Mouse (Mus musculus): ENCODE measurements around the gene Sphk1.

The Sphk1 gene

DNA sequence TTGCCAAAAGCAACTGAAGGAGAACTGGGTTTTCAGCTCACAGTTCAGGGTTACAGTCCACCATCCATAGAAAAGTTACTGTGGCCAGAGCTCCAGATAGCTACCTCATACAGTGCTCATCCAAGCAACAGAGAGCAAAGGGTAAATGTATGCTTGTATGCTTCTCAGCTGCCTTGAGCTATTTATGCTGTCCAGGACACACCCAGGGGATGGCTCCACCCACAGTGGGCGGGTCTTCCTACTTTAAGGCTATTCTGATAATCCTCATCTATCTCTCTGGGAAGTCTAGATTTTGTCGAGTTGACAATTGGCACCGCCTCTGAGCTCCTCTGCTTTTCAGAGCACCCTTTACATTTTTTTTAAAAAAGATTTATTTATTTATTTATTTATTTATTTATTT lies 9.6 kb upstream of the Sphk1 start:
- H3K36me3 ChIP-seq (ENCODE audit: control insufficient read depth, insufficient read depth, low read length, poor library complexity, severe bottlenecking): no peaks in the 10 kb centered on the region
- DNase-seq (ENCODE audit: low read depth, low spot score): no peak
- H3K27me3 ChIP-seq (ENCODE audit: control insufficient read depth, insufficient read depth, low read length, poor library complexity, severe bottlenecking): no peaks in the 10 kb centered on the region

DNA sequence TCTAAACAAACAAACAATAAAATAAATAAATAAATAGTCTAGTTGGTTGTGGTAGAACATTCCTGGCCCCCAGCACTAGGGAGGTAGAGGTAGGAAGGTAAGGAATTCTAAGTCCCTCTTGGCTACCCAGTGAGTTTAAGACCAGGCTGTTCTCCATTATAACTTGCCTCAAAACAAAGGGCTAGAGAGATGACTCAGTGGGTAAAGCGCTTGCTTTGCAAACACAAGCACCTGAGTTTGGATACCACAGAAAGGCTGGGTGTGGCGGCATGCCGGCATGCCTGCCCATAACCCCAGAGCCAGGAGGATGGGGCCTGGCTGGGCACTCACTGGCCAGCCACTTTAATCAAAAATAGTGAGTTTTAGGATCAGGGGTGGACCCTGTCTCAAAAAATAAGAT lies 8.7 kb upstream of the Sphk1 start:
- no peaks in the 10 kb centered on the region for H3K36me3 ChIP-seq (ENCODE audit: control insufficient read depth, insufficient read depth, low read length, poor library complexity, severe bottlenecking)
- DNase-seq (ENCODE audit: low read depth, low spot score): no peak
- H3K27me3 ChIP-seq (ENCODE audit: control insufficient read depth, insufficient read depth, low read length, poor library complexity, severe bottlenecking): no peaks in the 10 kb centered on the region

DNA sequence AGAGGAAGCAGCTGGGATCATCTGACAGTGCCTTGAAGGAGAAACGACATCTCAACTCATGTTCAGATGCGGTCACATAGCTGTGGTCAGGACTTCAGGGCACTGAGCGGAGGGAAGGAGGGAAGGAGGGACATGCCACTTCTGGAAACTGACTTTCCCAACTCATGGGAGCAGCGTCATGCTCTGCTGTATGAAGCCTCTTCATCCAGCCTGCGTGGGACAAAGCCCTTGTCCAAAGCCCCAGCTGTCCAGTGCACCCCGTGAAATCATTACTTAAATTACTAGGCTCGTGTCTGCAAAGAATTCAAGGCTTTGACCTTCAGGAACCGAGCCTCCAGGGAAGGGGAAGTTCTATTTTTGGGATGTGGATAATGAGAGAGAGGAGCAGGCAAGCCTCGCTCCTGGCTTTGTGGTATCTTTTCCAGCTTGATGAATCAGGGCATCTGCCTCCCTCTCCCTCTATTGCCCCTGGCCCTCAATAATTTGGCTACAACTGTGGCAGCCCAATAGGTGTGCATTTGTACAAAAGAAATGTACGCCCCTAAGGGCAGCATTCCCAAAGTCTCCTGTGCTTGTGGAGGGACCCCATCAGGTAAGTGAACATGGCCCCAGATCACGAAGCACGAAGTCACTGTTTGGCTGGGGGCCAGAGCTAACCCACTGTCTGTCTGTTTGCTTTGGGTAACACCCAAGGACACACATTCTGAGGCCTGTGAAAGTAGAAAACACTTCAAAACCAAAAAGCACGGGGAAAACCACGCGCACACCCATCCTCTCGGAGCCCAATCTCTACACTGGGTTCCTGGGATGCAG lies 7.6 kb upstream of the Sphk1 start:
- DNase-seq (ENCODE audit: low read depth, low spot score): no peak
- Histone ChIP-seq H3K27me3 (ENCODE audit: control insufficient read depth, insufficient read depth, low read length, poor library complexity, severe bottlenecking) (no peaks in the 10 kb centered on the region), H3K36me3 (ENCODE audit: control insufficient read depth, insufficient read depth, low read length, poor library complexity, severe bottlenecking) (no peaks in the 10 kb centered on the region)

DNA sequence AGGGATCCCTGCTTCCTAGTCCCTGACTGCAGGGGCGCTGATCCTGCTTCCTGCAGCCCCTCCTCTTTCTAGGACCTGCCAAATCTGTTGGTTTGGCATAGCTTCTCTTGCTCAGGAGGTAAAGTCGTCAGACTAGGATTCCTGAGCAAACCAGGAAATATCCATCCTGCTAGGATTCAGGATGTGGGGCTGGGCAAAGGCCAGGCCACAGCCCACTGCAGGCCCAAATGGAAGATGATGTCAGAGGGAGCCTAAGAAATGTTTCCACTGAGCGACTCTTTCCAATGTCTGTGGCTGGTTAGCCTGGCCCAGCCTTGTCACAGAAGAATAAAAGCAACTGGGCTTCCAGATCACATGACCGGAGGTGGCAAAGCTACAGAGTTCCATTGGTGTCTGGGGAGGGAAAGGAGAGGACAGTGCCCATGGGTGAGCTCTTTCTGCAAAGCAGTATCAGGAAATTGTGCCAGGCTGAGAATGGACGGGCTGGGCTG lies 7.0 kb upstream of the Sphk1 start:
- DNase-seq (ENCODE audit: low read depth, low spot score): no peak
- no peaks in the 10 kb centered on the region for H3K27me3 ChIP-seq (ENCODE audit: control insufficient read depth, insufficient read depth, low read length, poor library complexity, severe bottlenecking)
- H3K36me3 ChIP-seq (ENCODE audit: control insufficient read depth, insufficient read depth, low read length, poor library complexity, severe bottlenecking): no peaks in the 10 kb centered on the region

DNA sequence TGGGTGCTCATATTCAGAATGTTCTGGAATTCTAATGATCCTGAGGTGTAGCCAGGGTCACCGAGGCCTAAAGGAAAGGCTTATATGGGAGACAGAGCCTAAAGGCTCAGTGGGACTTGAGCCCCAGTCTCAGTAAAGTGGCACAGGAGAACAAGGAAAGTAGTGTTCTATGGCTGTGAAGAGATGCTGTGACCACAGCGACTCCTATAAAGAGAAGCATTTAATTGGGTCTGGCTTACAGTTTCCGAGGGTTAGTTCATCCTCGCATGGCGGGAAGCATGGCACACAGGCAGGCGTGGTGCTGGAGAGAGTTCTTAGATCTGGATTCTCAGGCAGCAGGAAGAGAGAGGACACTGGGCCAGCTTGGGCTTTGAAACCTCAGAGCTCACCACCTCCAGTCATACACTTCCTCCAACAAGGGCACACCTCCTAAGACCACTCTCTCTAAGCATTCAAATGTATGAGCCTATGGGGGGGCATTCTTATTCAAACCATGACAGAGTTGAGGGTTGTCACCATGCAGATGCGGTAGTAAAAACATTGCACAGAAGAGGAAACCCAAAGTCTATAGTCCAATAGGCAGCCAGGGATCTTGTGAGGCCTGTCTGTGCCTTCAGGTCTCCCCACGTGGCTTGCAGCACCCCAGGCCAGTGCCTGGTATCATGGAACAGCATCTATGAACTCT lies 1.9 kb upstream of the Sphk1 start:
- no peak for DNase-seq (ENCODE audit: low read depth, low spot score)
- no peaks in the 10 kb centered on the region for H3K27me3 ChIP-seq (ENCODE audit: control insufficient read depth, insufficient read depth, low read length, poor library complexity, severe bottlenecking)
- no peaks in the 10 kb centered on the region for H3K36me3 ChIP-seq (ENCODE audit: control insufficient read depth, insufficient read depth, low read length, poor library complexity, severe bottlenecking)

DNA sequence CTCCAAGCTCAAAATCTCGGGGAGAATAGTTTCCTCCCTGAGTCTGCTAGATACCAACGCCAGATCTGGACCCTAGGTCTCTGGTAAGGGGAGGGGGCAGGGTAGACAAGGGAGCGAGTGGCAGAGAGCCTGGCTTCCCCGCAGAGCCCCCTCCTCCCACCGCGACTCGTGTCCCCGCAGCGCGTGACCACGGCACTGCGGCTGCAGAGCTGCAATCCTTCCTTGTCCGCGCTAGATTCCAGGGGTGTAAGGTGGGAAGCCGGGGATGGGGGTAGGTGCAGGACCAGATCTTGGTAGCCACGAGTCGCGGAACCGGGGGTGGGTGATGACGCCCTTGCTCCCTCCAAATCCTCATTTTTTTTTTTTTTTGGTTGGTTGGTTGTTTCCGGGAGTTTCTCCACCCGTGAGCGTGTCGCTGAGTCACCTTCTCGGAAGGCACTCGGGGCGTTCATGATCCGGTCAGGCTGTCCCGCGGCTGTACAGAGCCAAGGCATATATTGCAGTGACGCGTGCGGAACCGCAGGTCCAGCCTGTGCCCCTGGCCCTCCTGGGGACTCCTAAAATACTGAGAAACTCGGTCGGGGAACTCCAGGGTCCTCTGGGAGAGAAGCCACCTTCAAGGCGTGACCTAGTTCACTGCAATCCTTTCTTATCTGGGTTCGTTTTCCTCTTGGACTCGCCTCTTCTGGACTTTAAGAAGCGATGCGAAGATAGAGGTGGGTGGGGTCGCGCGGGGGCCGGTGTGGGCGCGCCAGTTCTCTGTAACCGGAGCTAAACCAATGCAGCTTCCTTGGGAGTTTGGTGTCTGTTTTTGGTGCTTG lies 856 bp downstream of the Sphk1 start:
- peak; percentile 20 for DNase-seq (ENCODE audit: low read depth, low spot score)
- Histone ChIP-seq H3K27me3 (ENCODE audit: control insufficient read depth, insufficient read depth, low read length, poor library complexity, severe bottlenecking) (no peaks in the 10 kb centered on the region), H3K36me3 (ENCODE audit: control insufficient read depth, insufficient read depth, low read length, poor library complexity, severe bottlenecking) (no peaks in the 10 kb centered on the region)

DNA sequence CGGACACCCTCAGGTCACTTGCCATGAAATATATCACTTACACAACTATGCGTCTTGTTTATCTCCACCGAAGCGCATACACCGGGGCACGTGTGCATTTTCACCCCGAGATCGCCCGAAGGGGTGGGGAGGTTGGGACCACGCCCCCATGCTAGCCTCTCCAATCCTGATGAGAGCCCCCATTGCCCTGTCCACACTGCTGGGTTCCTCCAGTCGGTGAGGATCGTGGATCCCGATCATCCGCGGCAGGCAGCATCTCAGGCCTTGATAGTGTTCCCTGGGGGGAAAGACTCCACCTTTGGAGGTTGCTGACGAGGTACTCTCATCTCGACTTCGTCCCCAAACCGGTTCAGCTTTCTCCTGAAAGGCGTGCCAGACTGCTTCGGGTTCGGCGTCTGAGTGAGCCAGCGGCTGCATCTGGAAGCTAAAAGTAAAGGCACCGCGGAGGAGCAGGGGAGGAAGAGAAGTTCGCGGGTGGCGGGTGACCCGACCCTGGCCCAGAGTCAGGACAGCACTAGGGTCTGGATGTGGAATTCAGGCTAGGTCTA lies 1.6 kb downstream of the Sphk1 start:
- peak; percentile 37 for DNase-seq (ENCODE audit: low read depth, low spot score)
- H3K27me3 ChIP-seq (ENCODE audit: control insufficient read depth, insufficient read depth, low read length, poor library complexity, severe bottlenecking): no peaks in the 10 kb centered on the region

DNA sequence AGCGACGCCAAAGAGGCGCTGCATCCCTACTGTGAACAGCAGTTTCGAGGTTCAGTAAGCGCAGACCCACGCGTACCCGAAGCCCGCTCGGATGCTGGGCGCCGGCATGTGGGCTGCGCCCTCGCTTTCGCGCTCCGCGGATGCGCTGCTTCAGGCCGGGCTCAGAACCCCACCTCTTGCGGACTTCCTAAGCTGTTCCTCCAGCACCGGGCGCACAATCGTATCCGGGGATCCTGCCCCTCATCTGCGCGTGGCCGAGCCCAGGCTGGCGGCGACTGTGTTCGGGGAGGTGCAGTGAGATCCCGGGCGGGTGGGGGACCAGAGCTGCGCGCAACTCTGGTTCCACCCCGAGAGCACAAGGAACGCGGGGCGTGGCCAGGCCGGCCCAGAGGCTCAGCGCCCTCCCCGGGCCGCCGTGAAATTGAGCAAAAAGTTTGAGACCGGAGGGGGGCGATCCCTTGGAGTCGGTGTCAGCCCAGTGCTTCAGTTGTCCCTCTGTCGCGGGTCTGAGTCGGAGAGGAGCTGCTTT lies 2.1 kb downstream of the Sphk1 start:
- peak; percentile 53 for DNase-seq (ENCODE audit: low read depth, low spot score)
- Histone ChIP-seq H3K27me3 (ENCODE audit: control insufficient read depth, insufficient read depth, low read length, poor library complexity, severe bottlenecking) (no peaks in the 10 kb centered on the region), H3K36me3 (ENCODE audit: control insufficient read depth, insufficient read depth, low read length, poor library complexity, severe bottlenecking) (no peaks in the 10 kb centered on the region)

More for the DNA sequence above, 1.6 kb downstream of the Sphk1 start:
- no peaks in the 10 kb centered on the region for H3K36me3 ChIP-seq (ENCODE audit: control insufficient read depth, insufficient read depth, low read length, poor library complexity, severe bottlenecking)

DNA sequence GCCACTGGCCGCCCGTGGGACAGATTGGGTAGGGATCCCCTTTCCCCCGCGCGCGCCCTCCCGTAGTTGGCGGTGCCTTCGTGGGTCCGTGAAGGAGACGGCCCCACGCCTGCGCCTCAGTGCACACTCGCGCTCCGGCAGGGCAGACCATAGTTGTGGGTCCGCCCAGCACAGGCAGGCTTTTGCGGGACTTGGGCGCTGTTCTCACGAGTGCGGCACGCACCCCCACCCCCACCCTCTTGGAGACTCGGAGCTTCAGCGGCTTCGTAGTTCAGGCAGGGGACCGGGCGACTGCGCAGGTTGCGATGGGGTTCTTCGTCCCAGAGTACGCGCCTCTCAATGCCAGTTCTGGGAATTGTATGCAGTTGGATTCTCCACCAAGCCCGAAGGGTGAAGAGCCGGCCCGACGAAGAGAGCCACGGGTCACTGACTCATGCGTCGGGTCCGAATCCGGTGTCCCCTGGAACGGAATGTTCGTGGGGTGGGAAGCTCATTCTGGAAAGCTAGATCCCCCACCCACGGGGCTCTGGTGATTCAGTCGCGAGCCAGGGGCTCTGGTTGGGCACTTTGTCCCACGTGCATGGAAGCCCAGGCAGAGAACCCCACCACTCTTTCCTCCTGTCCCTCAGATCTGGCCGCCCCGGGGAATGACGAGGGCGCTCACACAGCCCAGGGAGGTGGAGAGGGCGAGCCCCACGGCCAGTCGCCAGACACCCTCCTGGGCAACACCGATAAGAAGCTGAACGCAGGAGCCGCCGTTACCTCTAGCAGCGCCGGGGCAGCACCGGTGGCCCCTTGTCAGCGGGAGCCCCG lies 2.8 kb downstream of the Sphk1 start:
- Histone ChIP-seq H3K27me3 (ENCODE audit: control insufficient read depth, insufficient read depth, low read length, poor library complexity, severe bottlenecking) (no peaks in the 10 kb centered on the region), H3K36me3 (ENCODE audit: control insufficient read depth, insufficient read depth, low read length, poor library complexity, severe bottlenecking) (no peaks in the 10 kb centered on the region)
- peak; percentile 18 for DNase-seq (ENCODE audit: low read depth, low spot score)

DNA sequence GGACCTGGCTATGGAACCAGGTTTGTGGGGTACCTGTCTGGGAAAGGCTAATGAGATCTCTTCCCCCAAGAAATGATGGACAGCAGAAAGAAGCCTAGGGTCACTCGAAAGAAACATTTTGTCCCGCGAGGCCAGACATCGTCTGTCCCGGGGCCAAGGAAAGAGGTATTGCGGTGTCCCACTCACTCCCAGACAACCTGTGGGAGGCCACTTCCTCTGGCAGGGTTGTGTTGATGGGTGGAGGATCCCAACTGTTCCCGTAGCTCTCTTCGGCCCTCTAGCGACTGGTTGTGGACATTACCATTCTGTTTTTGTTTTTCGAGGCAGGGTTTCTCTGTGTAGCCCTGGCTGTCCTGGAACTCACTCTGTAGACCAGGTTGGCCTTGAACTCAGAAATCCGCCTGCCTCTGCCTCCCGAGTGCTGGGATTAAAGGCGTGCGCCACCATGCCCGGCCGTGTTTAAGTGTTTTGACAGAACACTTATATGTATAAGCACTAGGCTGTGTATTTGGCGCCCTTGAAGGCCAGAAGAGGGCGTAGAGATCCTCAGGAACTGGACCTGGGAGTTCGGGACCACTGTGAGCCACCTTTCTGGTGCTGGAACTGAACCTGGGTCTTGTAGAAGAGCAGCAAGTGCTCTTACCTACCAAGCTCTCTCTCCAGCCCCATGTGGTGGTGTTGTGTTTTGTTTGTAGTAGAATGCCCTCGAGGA lies 3.6 kb downstream of the Sphk1 start:
- DNase-seq (ENCODE audit: low read depth, low spot score): peak; percentile 64
- no peaks in the 10 kb centered on the region for H3K27me3 ChIP-seq (ENCODE audit: control insufficient read depth, insufficient read depth, low read length, poor library complexity, severe bottlenecking)
- no peaks in the 10 kb centered on the region; the same call in 1 of the 2 replicates for H3K36me3 ChIP-seq (ENCODE audit: control insufficient read depth, insufficient read depth, low read length, poor library complexity, severe bottlenecking)

DNA sequence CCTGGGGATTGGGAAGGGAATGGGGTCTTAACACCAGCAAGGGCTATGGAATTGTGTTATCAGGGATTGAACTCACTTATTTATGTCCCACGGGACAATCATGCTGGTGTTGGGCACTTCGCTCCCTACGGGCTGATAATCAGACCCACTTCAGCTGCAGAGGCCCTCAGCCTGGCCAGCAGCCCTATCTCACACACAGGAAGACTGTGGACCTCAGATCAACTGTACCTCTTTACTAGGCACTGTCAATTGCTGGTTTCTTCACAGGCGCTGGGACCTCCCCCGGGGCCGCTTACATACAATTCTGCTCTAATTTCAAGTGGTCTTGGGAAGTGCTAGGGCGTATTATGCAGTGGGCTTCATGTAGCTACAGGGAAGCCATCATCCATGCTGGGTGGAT lies 6.0 kb downstream of the Sphk1 start:
- no peak for DNase-seq (ENCODE audit: low read depth, low spot score)
- H3K36me3 ChIP-seq (ENCODE audit: control insufficient read depth, insufficient read depth, low read length, poor library complexity, severe bottlenecking): peaks cover 5% of the 10 kb centered on the region; the same call in 1 of the 2 replicates
- no peaks in the 10 kb centered on the region for H3K27me3 ChIP-seq (ENCODE audit: control insufficient read depth, insufficient read depth, low read length, poor library complexity, severe bottlenecking)

DNA sequence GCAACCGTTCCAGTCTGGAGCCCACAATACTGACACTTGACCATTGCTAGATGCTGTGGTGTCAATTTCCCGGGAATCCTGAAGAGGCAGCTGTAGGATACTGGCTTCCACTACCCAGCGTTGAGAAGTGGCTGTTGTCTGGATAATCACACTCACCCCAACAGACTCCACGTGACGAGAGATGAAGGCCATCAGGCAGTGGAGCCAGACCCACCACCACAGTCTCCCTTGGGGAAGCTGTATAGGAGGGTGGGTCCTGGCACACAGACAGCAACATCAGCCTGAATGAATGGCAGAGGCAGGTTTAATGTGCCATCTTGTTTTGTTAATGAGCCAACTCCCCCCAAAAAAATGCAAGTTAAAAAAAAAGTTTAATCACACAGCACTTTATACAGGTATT lies 6.7 kb downstream of the Sphk1 start:
- Histone ChIP-seq H3K36me3 (ENCODE audit: control insufficient read depth, insufficient read depth, low read length, poor library complexity, severe bottlenecking) (peaks cover 5% of the 10 kb centered on the region; the same call in 1 of the 2 replicates), H3K27me3 (ENCODE audit: control insufficient read depth, insufficient read depth, low read length, poor library complexity, severe bottlenecking) (no peaks in the 10 kb centered on the region)
- DNase-seq (ENCODE audit: low read depth, low spot score): no peak

DNA sequence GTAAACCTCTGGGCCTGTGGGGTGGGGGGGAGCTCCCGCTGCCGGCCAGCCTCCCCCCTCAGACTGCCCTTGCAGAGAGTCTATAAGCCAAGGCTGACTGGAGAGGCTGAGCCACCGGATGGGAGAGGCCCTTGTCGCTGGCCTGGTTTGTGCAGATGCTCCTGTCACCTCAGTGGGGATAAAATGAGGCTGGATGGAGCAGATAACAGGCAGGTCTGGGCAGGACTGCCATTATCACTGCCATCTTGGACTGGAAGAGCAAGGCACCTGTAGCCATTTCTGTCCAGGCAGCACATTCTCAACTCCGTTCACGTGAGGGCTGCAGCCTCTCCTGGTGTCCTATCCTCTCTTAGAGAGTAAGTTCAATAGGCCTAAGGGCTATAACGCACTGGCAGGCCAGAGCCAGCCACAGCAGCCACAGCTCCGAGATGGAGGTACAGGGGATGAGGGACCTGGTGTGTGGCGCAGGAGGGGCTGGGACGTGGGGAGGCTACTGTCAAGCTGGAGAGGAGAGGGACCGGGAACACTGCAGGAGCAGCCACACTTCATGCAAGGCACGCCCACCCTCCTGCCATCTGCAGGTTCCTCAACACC lies 7.5 kb downstream of the Sphk1 start:
- no peaks in the 10 kb centered on the region for H3K27me3 ChIP-seq (ENCODE audit: control insufficient read depth, insufficient read depth, low read length, poor library complexity, severe bottlenecking)
- peaks cover 5% of the 10 kb centered on the region for H3K36me3 ChIP-seq (ENCODE audit: control insufficient read depth, insufficient read depth, low read length, poor library complexity, severe bottlenecking)
- no peak for DNase-seq (ENCODE audit: low read depth, low spot score)
